Mouse (Mus musculus): ENCODE data around the gene Polr2b. TPM values are rescaled to one million over a fixed set of nuclear protein-coding genes. Genes with fewer than 3 reads are reported as not detected.

Gene Polr2b
- total and polyA plus RNA-seq, 3 experiments, result 58.3 to 178 (median 91.4) TPM

DNA sequence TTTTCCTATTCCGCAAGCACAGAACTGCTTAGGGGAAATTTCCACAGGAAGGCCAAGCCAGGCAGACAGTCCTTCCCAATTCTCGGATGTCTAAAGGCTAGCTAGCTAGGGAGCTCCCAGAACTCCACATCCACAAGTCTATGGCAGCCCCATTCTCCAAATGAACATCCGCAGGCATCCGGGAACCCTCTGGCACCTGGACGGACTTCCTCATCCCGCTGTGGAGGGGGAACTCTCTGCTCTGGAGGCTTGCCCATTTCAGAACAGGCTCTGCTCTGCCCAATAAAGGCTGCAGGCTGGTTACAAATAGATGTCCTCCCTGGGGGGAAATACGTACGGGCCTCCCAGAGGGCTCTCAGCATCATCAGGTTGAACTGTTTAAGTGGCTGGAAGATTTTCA is 56.4 kb downstream of the Polr2b start:
- Histone ChIP-seq H3K79me2 (ENCODE audit: control insufficient read depth, insufficient read depth, low read length, poor library complexity) (no peaks in the 10 kb centered on the region), H3K9me3 (replicated peaks; ENCODE audit: insufficient read depth, low read length) (no peaks in the 10 kb centered on the region), H3K36me3 (ENCODE audit: control insufficient read depth in 1 of 2, insufficient read depth in 2 of 2, low read length in 2 of 2) (no peaks in the 10 kb centered on the region), H3K9ac (ENCODE audit: control insufficient read depth, low read depth, low read length, poor library complexity, severe bottlenecking) (no peak overlapping the region), H3K27ac (ENCODE audit: control insufficient read depth, low read depth, low read length) (no peak overlapping the region), H3K4me1 (ENCODE audit: control insufficient read depth in 1 of 2, insufficient read depth in 2 of 2, low read length in 2 of 2) (no peaks in the 10 kb centered on the region), H3K27me3 (ENCODE audit: control insufficient read depth in 1 of 2, insufficient read depth in 2 of 2, low read length in 2 of 2) (peaks cover 2 to 7% of the 10 kb centered on the region in 2 experiments), H3K4me3 (ENCODE audit: control insufficient read depth in 1 of 2, insufficient read depth in 1 of 2, low read depth in 2 of 2, low read length in 2 of 2) (no peak overlapping the region)
- no peak for DNase-seq (ENCODE audit: low read depth, low spot score)
- TF ChIP-seq MAFK (IDR thresholded peaks at IDR 0.05; ENCODE audit: borderline replicate concordance, low read depth, low read length) (no peak), HCFC1 (IDR thresholded peaks at IDR 0.05; ENCODE audit: low read depth, low read length) (no peak), CHD2 (IDR thresholded peaks at IDR 0.05; ENCODE audit: low read length) (no peak), BHLHE40 (IDR thresholded peaks at IDR 0.05; ENCODE audit: borderline replicate concordance, low read depth, low read length) (no peak), TBP (IDR thresholded peaks at IDR 0.05; ENCODE audit: low read depth, low read length) (no peak), ZKSCAN1 (IDR thresholded peaks at IDR 0.05; ENCODE audit: low read depth, low read length) (no peak), CTCF (IDR thresholded peaks at IDR 0.05 in 2 of 3, conservative IDR thresholded peaks at IDR 0.05 in 1 of 3; ENCODE audit: control insufficient read depth in 1 of 3, insufficient read depth in 1 of 3, low read depth in 2 of 3, low read length in 3 of 3, poor library complexity in 1 of 3, severe bottlenecking in 1 of 3) (no peak), GABPA (IDR thresholded peaks at IDR 0.05; ENCODE audit: low read depth, low read length) (no peak), RAD21 (IDR thresholded peaks at IDR 0.05; ENCODE audit: low read depth, low read length) (no peak), ELF1 (IDR thresholded peaks at IDR 0.05; ENCODE audit: low read depth, low read length) (no peak), POLR2A (IDR thresholded peaks at IDR 0.05; ENCODE audit: control insufficient read depth in 1 of 2, insufficient read depth in 1 of 2, low read depth in 1 of 2, low read length in 2 of 2, poor library complexity in 1 of 2) (no peak), POLR2AphosphoS5 (IDR thresholded peaks at IDR 0.05; ENCODE audit: borderline replicate concordance, low read depth, low read length) (no peak), SMC3 (IDR thresholded peaks at IDR 0.05; ENCODE audit: low read depth, low read length) (no peak), MYB (IDR thresholded peaks at IDR 0.05; ENCODE audit: low read depth, low read length) (no peak), USF2 (IDR thresholded peaks at IDR 0.05; ENCODE audit: borderline replicate concordance in 1 of 2, insufficient read depth in 1 of 2, low read depth in 1 of 2, low read length in 2 of 2) (no peak), NELFE (IDR thresholded peaks at IDR 0.05; ENCODE audit: low read depth, low read length) (no peak), ZNF384 (IDR thresholded peaks at IDR 0.05; ENCODE audit: low read depth, low read length) (no peak), ETS1 (IDR thresholded peaks at IDR 0.05; ENCODE audit: low read depth, low read length) (no peak), KAT2A (conservative IDR thresholded peaks at IDR 0.05; ENCODE audit: low read depth, low read length) (no peak)

- Histone ChIP-seq H3K4me1 (ENCODE audit: control insufficient read depth in 1 of 2, insufficient read depth in 2 of 2, low read length in 2 of 2) (no peaks in the 10 kb centered on the region), H3K9me3 (replicated peaks; ENCODE audit: insufficient read depth, low read length) (no peaks in the 10 kb centered on the region), H3K9ac (ENCODE audit: control insufficient read depth, low read depth, low read length, poor library complexity, severe bottlenecking) (no peak overlapping the region), H3K27ac (ENCODE audit: control insufficient read depth, low read depth, low read length) (no peak overlapping the region), H3K36me3 (ENCODE audit: control insufficient read depth in 1 of 2, insufficient read depth in 2 of 2, low read length in 2 of 2) (no peaks in the 10 kb centered on the region), H3K4me3 (ENCODE audit: control insufficient read depth in 1 of 2, insufficient read depth in 1 of 2, low read depth in 2 of 2, low read length in 2 of 2) (no peak overlapping the region), H3K27me3 (ENCODE audit: control insufficient read depth in 1 of 2, insufficient read depth in 2 of 2, low read length in 2 of 2) (peaks cover 2 to 6% of the 10 kb centered on the region in 2 experiments; a peak in 3 of 4 replicates), H3K79me2 (ENCODE audit: control insufficient read depth, insufficient read depth, low read length, poor library complexity) (no peaks in the 10 kb centered on the region)
- TF ChIP-seq TCF12 (IDR thresholded peaks at IDR 0.05; ENCODE audit: low read depth, low read length), result no peak
- TF ChIP-seq HCFC1 (IDR thresholded peaks at IDR 0.05; ENCODE audit: low read depth, low read length), result no peak
- no peak for DNase-seq (ENCODE audit: low read depth, low spot score)
Observed at GRCm38 (mm10) chr5:77367145-77367544, 57.2 kb downstream of the Polr2b start.
